8 mouse cellular contexts compared by ENCODE assay signal in genomic region chr10:80342749-80343424, GRCm38 (mm10). TPM values are rescaled to one million over a fixed set of nuclear protein-coding genes. Genes with fewer than 3 reads are reported as not detected.
DNase-seq lines count a peak whose midpoint lies in the region; ATAC-seq and TF ChIP-seq lines count a peak whose summit lies in the region.

No protein-coding gene starts in this region.

- no peak for TF ChIP-seq CTCF in layer of hippocampus, adult 2 months (conservative IDR thresholded peaks at IDR 0.05)

- H3K36me3 ChIP-seq in heart, embryonic 15.5 days, result no peaks in the 10 kb centered on the region
- no peaks in the 10 kb centered on the region for H3K36me3 ChIP-seq in limb, embryonic 10.5 days
- H3K36me3 ChIP-seq in stomach, embryonic 15.5 days, result no peaks in the 10 kb centered on the region

- no peaks in the 10 kb centered on the region for H3K9me3 ChIP-seq in heart, embryonic 15.5 days (replicated peaks)
- H3K9me3 ChIP-seq in limb, embryonic 10.5 days (replicated peaks), result no peaks in the 10 kb centered on the region
- no peaks in the 10 kb centered on the region for H3K9me3 ChIP-seq in stomach, embryonic 15.5 days

- H3K4me2 ChIP-seq in heart, embryonic 15.5 days, result peak overlapping the region; percentile 58
- peak overlapping the region; percentile 58 for H3K4me2 ChIP-seq in stomach, embryonic 15.5 days

- peak overlapping the region; percentile 82 for H3K27ac ChIP-seq in layer of hippocampus, adult 2 months
- 0 out of 2 replicates have a peak overlapping the region, but pooled peaks have one; percentile 12 for H3K27ac ChIP-seq in heart, embryonic 15.5 days
- no peak overlapping the region for H3K27ac ChIP-seq in limb, embryonic 10.5 days
- peak overlapping the region; percentile 67 for H3K27ac ChIP-seq in stomach, embryonic 15.5 days

- H3K9ac ChIP-seq in heart, embryonic 15.5 days, result peak overlapping the region; percentile 39; the same call in 1 of the 2 replicates
- no peak overlapping the region for H3K9ac ChIP-seq in stomach, embryonic 15.5 days

- peak overlapping the region; percentile 44 for H3K4me3 ChIP-seq in layer of hippocampus, adult 2 months
- peak overlapping the region; percentile 40 for H3K4me3 ChIP-seq in heart, embryonic 15.5 days
- H3K4me3 ChIP-seq in limb, embryonic 10.5 days, result peak overlapping the region; percentile 44
- peak overlapping the region; percentile 30 for H3K4me3 ChIP-seq in stomach, embryonic 15.5 days (replicated peaks)

- ATAC-seq in heart, embryonic 15.5 days (replicated peaks; ENCODE audit: insufficient number of reproducible peaks, insufficient read depth, low FRiP score, low read depth), result peak; percentile 45
- peak; percentile 12; the same call in 1 of the 2 replicates for ATAC-seq in megakaryocyte-erythroid progenitor cell, adult 5-6 weeks (replicated peaks; ENCODE audit: low FRiP score, low TSS enrichment, poor library complexity, severe bottlenecking)
- ATAC-seq in stomach, embryonic 15.5 days (ENCODE audit: insufficient read depth, low FRiP score, low read depth), result peak; percentile 47

- H3K27me3 ChIP-seq in heart, embryonic 15.5 days, result peaks cover 80% of the 10 kb centered on the region
- peaks cover 92% of the 10 kb centered on the region for H3K27me3 ChIP-seq in limb, embryonic 10.5 days (ENCODE audit: low read depth, poor library complexity, severe bottlenecking)
- H3K27me3 ChIP-seq in stomach, embryonic 15.5 days (replicated peaks), result peaks cover 62% of the 10 kb centered on the region

- WGBS in heart, embryonic 15.5 days, result 1% methylated on average over 27 of the region's 33 CpGs
- WGBS in limb, embryonic 10.5 days, result under 1% methylated on average over 22 of the region's 33 CpGs
- WGBS in stomach, embryonic 15.5 days, result 1% methylated on average over 32 of the region's 33 CpGs

- peaks cover 50% of the 10 kb centered on the region for H3K4me1 ChIP-seq in heart, embryonic 15.5 days (replicated peaks)
- H3K4me1 ChIP-seq in limb, embryonic 10.5 days, result peaks cover 49% of the 10 kb centered on the region
- H3K4me1 ChIP-seq in stomach, embryonic 15.5 days, result peaks cover 53% of the 10 kb centered on the region

- peak in 1 of 2 experiments; percentile 48 for DNase-seq in layer of hippocampus, adult 2 months (ENCODE audit: low spot score in 2 of 2)
- DNase-seq in layer of hippocampus, adult 8-10 months (ENCODE audit: low spot score in 2 of 2), result no peak
- peak; percentile 63 for DNase-seq in c-Kit-negative CD71-positive TER-119-positive erythroid progenitor cells, embryonic 14.5 days (ENCODE audit: low read depth, low spot score)
- DNase-seq in limb, embryonic 10.5 days (ENCODE audit: low spot score), result peak; percentile 66
- no peak for DNase-seq in adipocyte (ENCODE audit: low spot score)

RNA-seq across cellular contexts. Expression of gene Adamtsl5, which starts 5.3 kb away (rescaled TPM):
- 1 to 10 TPM; 4.7 to 7.2 TPM for total RNA-seq in layer of hippocampus, adult 2 months (2021)
- total RNA-seq in layer of hippocampus, adult 8-10 months (2022), result 1 to 10 TPM; 5.8 to 7.4 (median 6.7) TPM
- polyA plus RNA-seq in heart, embryonic 15.5 days (2015; fragmentation: Nextera tagmentation; extraction: Ambion mirVana), result 10.9 and 12.7 TPM in 2 replicates
- 0.39 and 0.48 TPM in 2 replicates for polyA plus RNA-seq in limb, embryonic 10.5 days (2016; fragmentation: Nextera tagmentation; extraction: Ambion mirVana)
- total RNA-seq in megakaryocyte-erythroid progenitor cell, adult 5-6 weeks (2014; fragmentation: Nextera tagmentation), result 1.5 and 3.3 TPM in 2 replicates
- 0.30 and 2.3 TPM in 2 replicates for total RNA-seq in megakaryocyte-erythroid progenitor cell, adult 5-6 weeks (2017)
- polyA plus RNA-seq in stomach, embryonic 15.5 days (2015; fragmentation: Nextera tagmentation; extraction: Ambion mirVana), result 13.7 and 17.0 TPM in 2 replicates

RNA-seq across cellular contexts. Expression of gene Reep6, which starts 13.1 kb away (rescaled TPM):
- 10 to 100 TPM in 1 of 2 experiments, 1 to 10 TPM in 1; 9.6 to 11.0 TPM for total RNA-seq in layer of hippocampus, adult 2 months (2021)
- 10 to 100 TPM in 2 of 4 experiments, 1 to 10 TPM in 2; 9.2 to 12.3 (median 10.2) TPM for total RNA-seq in layer of hippocampus, adult 8-10 months (2022)
- 1.6 and 3.4 TPM in 2 replicates for polyA plus RNA-seq in heart, embryonic 15.5 days (2015; fragmentation: Nextera tagmentation; extraction: Ambion mirVana)
- 5.4 and 6.6 TPM in 2 replicates for polyA plus RNA-seq in limb, embryonic 10.5 days (2016; fragmentation: Nextera tagmentation; extraction: Ambion mirVana)
- 23.1 and 23.7 TPM in 2 replicates for total RNA-seq in megakaryocyte-erythroid progenitor cell, adult 5-6 weeks (2014; fragmentation: Nextera tagmentation)
- total RNA-seq in megakaryocyte-erythroid progenitor cell, adult 5-6 weeks (2017), result 2.7 and 6.8 TPM in 2 replicates
- 44.5 and 51.2 TPM in 2 replicates for polyA plus RNA-seq in stomach, embryonic 15.5 days (2015; fragmentation: Nextera tagmentation; extraction: Ambion mirVana)

RNA-seq across cellular contexts. Expression of gene Plk5, which starts 13.4 kb away (rescaled TPM):
- total RNA-seq in layer of hippocampus, adult 2 months (2021), result 10 to 100 TPM; 33.4 to 36.6 TPM
- total RNA-seq in layer of hippocampus, adult 8-10 months (2022), result 10 to 100 TPM; 18.0 to 36.4 (median 30.4) TPM
- 0.06 and 0.09 TPM in 2 replicates for polyA plus RNA-seq in heart, embryonic 15.5 days (2015; fragmentation: Nextera tagmentation; extraction: Ambion mirVana)
- polyA plus RNA-seq in limb, embryonic 10.5 days (2016; fragmentation: Nextera tagmentation; extraction: Ambion mirVana), result 0.31 and 0.48 TPM in 2 replicates
- 0.79 TPM in 1 of 2 replicates, not detected in the other for total RNA-seq in megakaryocyte-erythroid progenitor cell, adult 5-6 weeks (2014; fragmentation: Nextera tagmentation)
- not detected in 2 replicates for total RNA-seq in megakaryocyte-erythroid progenitor cell, adult 5-6 weeks (2017)
- polyA plus RNA-seq in stomach, embryonic 15.5 days (2015; fragmentation: Nextera tagmentation; extraction: Ambion mirVana), result 0.30 and 0.67 TPM in 2 replicates

RNA-seq across cellular contexts. Expression of gene Pcsk4, which starts 13.6 kb away (rescaled TPM):
- 1 to 10 TPM; 2.8 to 3.2 TPM for total RNA-seq in layer of hippocampus, adult 2 months (2021)
- 1 to 10 TPM; 3.3 to 6.4 (median 4.1) TPM for total RNA-seq in layer of hippocampus, adult 8-10 months (2022)
- 1.3 and 1.5 TPM in 2 replicates for polyA plus RNA-seq in heart, embryonic 15.5 days (2015; fragmentation: Nextera tagmentation; extraction: Ambion mirVana)
- polyA plus RNA-seq in limb, embryonic 10.5 days (2016; fragmentation: Nextera tagmentation; extraction: Ambion mirVana), result 6.1 and 6.3 TPM in 2 replicates
- 16.1 and 23.0 TPM in 2 replicates for total RNA-seq in megakaryocyte-erythroid progenitor cell, adult 5-6 weeks (2014; fragmentation: Nextera tagmentation)
- 1.6 and 2.6 TPM in 2 replicates for total RNA-seq in megakaryocyte-erythroid progenitor cell, adult 5-6 weeks (2017)
- polyA plus RNA-seq in stomach, embryonic 15.5 days (2015; fragmentation: Nextera tagmentation; extraction: Ambion mirVana), result 4.8 and 5.4 TPM in 2 replicates

RNA-seq across cellular contexts. Expression of gene 2310011J03Rik, which starts 22.6 kb away (rescaled TPM):
- 10 to 100 TPM; 23.5 to 25.7 TPM for total RNA-seq in layer of hippocampus, adult 2 months (2021)
- total RNA-seq in layer of hippocampus, adult 8-10 months (2022), result 10 to 100 TPM; 20.4 to 27.1 (median 23.3) TPM
- polyA plus RNA-seq in heart, embryonic 15.5 days (2015; fragmentation: Nextera tagmentation; extraction: Ambion mirVana), result 32.4 and 36.8 TPM in 2 replicates
- polyA plus RNA-seq in limb, embryonic 10.5 days (2016; fragmentation: Nextera tagmentation; extraction: Ambion mirVana), result 58.2 and 60.9 TPM in 2 replicates
- total RNA-seq in megakaryocyte-erythroid progenitor cell, adult 5-6 weeks (2014; fragmentation: Nextera tagmentation), result 34.1 and 50.4 TPM in 2 replicates
- 16.6 and 21.3 TPM in 2 replicates for total RNA-seq in megakaryocyte-erythroid progenitor cell, adult 5-6 weeks (2017)
- 40.5 and 46.4 TPM in 2 replicates for polyA plus RNA-seq in stomach, embryonic 15.5 days (2015; fragmentation: Nextera tagmentation; extraction: Ambion mirVana)

Comparison
In these comparisons a context has a peak if more than half of its experiments do, and no peak if none do; other contexts are left out.
1. DNase-seq: peak in c-Kit-negative CD71-positive TER-119-positive erythroid progenitor cells, embryonic 14.5 days (single experiment) and limb, embryonic 10.5 days (single experiment); none in layer of hippocampus, adult 8-10 months (0 of 2) and adipocyte (single experiment).
2. RNA of gene Plk5, which starts 13.4 kb away (total RNA-seq): 33.4 to 36.6 TPM in layer of hippocampus, adult 2 months and 18.0 to 36.4 TPM in layer of hippocampus, adult 8-10 months; 0.79 TPM in megakaryocyte-erythroid progenitor cell, adult 5-6 weeks; every median in the first group is over 10 times any median in the second.
3. Peak in every context shown above with its lines, with median percentiles within 50 percentile points of each other: H3K4me3 ChIP-seq and ATAC-seq.